Mouse (Mus musculus) E14TG2a.4 (cell line): Measurements from ENCODE around the gene Igfals.

Source experiments
- CTCF ChIP-seq: conservative IDR thresholded peaks from 2 replicates; pipeline ENCODE4 v1.5.1; 2014; ENCODE audit warnings: low read length
- NANOG ChIP-seq: IDR thresholded peaks from 2 replicates; pipeline ENCODE4 v1.6.1; 2014; ENCODE audit warnings: borderline replicate concordance, low read length, mixed read lengths
- POU5F1 ChIP-seq: IDR thresholded peaks from 2 replicates; pipeline ENCODE4 v1.6.1; 2014; ENCODE audit warnings: low read length, borderline replicate concordance

GRCm38 (mm10) chr17:24900014-24900413 is 34.2 kb downstream of the Igfals start:
- no peak for TF ChIP-seq CTCF
- no peak for TF ChIP-seq NANOG
- no peak for TF ChIP-seq POU5F1
